Mouse (Mus musculus) yolk sac, embryonic 10.5 days (tissue): ENCODE results near the gene Tmem63b.
"Not testable (repeated sequence)": the region's sequence is repeated elsewhere in the genome, so short reads cannot be mapped to it uniquely, and the experiment has no call there.

Experiments used
- DNase-seq: peaks from one replicate; pipeline ENCODE4 v3.0.0-alpha.2; 2017; ENCODE audit warnings: low spot score

Gene Tmem63b

GRCm38 (mm10) chr17:45671821-45672220 lies 14.9 kb downstream of the Tmem63b start:
- DNase-seq, result no peak

- DNase-seq, result no peak
Observed at GRCm38 (mm10) chr17:45667986-45668385, 18.7 kb downstream of the Tmem63b start.

- no peak for DNase-seq
Observed at GRCm38 (mm10) chr17:45667481-45667880, 19.2 kb downstream of the Tmem63b start.

DNA sequence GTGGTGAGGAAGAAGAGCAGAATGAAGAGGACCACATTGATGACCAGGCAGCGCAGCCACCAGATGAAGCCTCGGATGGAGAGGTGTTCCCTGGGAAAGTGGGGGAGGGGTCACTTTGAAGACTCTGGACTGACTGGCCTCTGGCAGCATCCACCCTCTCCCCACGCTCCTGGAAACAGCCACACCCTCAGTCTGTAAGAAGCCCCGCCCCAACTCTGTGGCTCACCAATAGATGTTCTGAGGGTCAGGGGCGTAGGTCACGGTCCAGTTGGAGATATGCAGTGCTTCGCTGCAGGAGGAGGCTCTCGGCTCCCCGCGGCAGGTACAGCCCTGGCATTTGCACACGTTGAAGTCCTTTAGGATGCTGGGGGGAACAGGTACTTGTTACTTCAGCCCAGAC lies 20.6 kb downstream of the Tmem63b start:
- DNase-seq, result peak; percentile 20

GRCm38 (mm10) chr17:45664608-45665007 lies 22.1 kb downstream of the Tmem63b start:
- DNase-seq, result no peak

- DNase-seq, result peak; percentile 39
Observed at GRCm38 (mm10) chr17:45663106-45663919, 23.4 kb downstream of the Tmem63b start.

- no peak for DNase-seq
Observed at GRCm38 (mm10) chr17:45659225-45659624, 27.5 kb downstream of the Tmem63b start, which contains the start of gene Capn11. Gene Capn11 (minus strand): TSS chr17:45659325.

DNA sequence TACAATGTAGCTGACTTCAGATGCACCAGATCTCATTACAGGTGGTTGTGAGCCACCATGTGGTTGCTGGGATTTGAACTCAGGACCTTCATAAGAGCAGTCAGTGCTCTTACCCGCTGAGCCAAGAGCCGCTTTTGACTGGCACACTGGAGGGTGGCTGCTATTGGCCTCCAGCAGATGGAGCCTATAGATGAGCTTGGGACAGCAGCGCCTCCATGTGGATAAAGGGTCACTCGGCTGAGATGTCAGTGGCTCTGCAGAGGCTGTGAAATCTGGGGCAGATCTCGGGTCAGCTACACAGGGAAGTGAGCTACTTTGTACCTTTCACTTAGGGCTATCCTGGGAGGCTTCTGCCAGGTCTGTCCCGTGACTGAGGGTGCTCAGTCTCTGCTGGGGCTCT lies 30.9 kb downstream of the Tmem63b start:
- DNase-seq, result no peak

GRCm38 (mm10) chr17:45653233-45653632 lies 33.5 kb downstream of the Tmem63b start:
- DNase-seq, result no peak

- DNase-seq, result no peak
Observed at GRCm38 (mm10) chr17:45644185-45644584, 42.5 kb downstream of the Tmem63b start.

DNA sequence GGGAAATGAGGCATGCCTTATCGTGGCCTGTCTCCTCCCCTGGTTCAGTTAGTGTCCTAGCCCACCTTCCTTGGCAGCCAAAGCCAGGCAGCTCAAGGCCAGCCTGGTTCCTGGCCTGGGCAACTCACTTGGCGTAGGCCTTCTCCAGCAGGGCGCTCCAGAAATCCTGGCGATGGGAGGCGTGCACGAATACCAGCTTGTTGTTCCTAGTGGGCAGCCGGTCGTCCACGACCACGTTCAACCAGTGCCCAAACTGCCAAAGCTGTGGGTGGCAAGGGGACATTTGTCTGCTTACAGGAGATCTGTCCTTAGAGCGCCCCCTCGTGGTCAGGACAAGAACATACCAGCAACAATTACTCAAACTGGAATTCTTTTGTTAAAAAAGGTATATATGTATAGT lies 44.0 kb downstream of the Tmem63b start:
- DNase-seq, result no peak

GRCm38 (mm10) chr17:45641981-45642380 lies 44.7 kb downstream of the Tmem63b start:
- no peak for DNase-seq

DNA sequence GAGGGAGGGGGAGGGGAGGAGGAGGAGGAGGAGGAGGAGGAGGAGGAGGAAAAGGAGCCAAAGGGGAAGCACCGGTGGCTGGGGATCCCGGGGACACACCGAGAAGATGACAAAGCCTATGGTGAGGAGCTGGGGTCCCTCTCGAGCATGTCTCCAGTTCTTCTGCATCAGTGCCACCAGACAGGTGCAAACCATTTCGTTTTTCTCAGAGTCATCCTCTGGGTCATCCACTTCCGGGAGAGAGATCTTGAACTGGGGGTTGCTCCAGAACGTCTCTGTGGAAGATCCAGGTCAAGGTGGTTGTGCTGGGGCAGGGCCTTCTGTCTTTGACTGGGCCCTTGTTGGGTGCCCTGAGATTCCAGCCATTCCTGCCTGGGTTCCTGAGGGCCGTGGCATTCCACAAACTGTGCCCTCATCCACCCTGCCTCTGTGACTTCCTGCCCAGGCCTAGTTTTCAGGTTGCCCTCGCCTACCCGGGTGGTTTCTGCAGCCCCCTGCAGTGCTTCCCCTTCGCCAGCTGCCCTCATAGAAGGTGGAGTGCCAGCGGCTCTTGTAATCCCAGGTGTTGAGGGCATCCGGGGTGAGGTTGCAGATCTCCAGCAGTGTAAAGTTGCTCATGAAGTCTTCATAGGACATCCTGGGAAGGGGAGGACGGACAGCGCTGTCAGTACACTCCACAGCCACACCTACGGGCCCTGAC lies 48.0 kb downstream of the Tmem63b start:
- no peak for DNase-seq

- DNase-seq, result no peak
Observed at GRCm38 (mm10) chr17:45634033-45634432, 52.7 kb downstream of the Tmem63b start.

GRCm38 (mm10) chr17:45631940-45632339 lies 54.8 kb downstream of the Tmem63b start:
- DNase-seq, result no peak

- DNase-seq, result no peak
Observed at GRCm38 (mm10) chr17:45630992-45631391, 55.7 kb downstream of the Tmem63b start.

GRCm38 (mm10) chr17:45629861-45630694 lies 56.6 kb downstream of the Tmem63b start:
- DNase-seq, result no peak

- DNase-seq, result no peak
Observed at GRCm38 (mm10) chr17:45628885-45629855, 57.5 kb downstream of the Tmem63b start.

- DNase-seq, result no peak
Observed at GRCm38 (mm10) chr17:45628160-45628559, 58.5 kb downstream of the Tmem63b start.

- peak; percentile 54 for DNase-seq
Observed at GRCm38 (mm10) chr17:45626577-45627134, 60.0 kb downstream of the Tmem63b start.

DNA sequence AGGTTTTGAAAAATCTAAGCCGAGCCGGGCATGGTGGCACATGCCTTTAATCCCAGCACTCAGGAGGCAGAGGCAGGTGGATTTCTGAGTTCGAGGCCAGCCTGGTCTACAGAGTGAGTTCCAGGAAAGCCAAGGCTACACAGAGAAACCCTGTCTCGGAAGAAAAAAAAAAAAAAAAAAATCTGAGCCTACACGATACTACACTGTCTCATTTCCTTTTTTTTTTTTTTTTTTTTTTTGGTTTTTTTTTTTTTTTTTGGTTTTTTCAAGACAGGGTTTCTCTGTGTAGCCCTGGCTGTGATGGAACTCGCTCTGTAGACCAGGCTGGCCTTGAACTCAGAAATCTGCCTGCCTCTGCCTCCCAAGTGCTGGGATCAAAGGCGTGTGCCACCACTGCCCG lies 63.3 kb downstream of the Tmem63b start:
- DNase-seq, result not testable (repeated sequence)
